Mouse (Mus musculus): Measurements from ENCODE around the gene Fam89b.
"Not testable (repeated sequence)": the region's sequence is repeated elsewhere in the genome, so short reads cannot be mapped to it uniquely, and the experiment has no call there.

The Fam89b gene

DNA sequence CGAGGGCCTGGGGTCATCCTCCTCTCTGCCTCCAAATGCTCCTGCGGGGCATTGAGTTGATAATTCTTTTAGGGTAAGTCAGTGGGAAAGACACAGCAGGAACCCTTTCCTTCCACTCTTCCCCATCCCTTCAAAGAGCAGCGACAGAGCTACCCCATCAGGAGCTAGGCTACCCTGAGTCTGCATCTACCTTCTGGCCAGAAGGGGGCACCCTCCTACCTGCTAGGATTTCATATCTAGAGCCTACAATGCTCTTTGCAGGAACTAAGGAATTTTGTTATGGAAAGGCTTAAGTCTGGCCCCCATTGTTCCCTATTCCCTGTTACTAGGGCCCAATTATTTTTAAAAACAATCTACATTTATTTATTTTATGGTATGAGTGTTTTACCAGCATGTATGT is 18.2 kb downstream of the Fam89b start:
- DNase-seq (ENCODE audit: low spot score), result peak; percentile 63

- DNase-seq (ENCODE audit: low spot score), result no peak
Measured at GRCm38 (mm10) chr19:5710581-5710980, 18.9 kb downstream of the Fam89b start.

- DNase-seq (ENCODE audit: low spot score), result no peak
Measured at GRCm38 (mm10) chr19:5710068-5710467, 19.4 kb downstream of the Fam89b start.

DNA sequence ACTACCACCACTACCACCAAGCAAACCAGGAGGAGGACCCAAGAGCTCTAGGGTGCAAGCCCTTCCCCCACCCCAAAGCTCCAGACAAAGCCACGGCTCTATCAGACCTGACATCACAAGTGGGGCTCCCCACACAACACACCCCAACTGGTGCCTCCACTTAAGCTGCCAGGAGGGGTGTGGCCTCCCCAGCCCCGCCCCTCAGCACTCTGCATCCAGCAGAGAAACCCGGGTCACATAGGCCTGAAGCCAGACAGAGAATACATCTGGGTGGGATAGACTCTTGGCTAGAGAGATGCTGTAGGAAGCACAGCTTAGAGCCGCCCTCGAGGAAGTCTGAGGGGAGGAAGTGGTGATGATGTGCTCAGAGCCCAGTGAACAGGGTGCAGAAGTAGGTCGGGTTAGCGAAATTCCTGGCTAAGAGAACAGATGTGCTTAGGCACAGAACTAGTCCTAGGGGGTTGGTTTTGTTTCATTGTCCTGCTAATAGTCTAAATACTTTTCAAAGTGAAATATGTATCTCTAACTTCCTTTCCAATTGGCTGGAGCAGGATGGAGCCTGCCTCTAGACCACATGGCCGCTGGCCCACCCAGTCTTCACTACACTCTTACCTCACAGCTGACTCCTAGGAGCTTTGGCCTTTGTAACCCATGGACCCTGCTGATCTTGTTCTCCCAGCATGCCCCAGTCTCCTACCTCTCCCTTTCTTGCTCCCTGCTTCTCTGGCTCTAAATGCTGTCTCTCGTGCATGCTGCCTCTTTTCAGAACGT is 24.5 kb downstream of the Fam89b start:
- no peak for DNase-seq (ENCODE audit: low spot score)

GRCm38 (mm10) chr19:5704163-5704800 is 25.2 kb downstream of the Fam89b start, which contains the start of gene Kcnk7:
Gene Kcnk7, plus strand, starts transcription at chr19:5704367.
- DNase-seq (ENCODE audit: low spot score), result no peak

- no peak for DNase-seq (ENCODE audit: low spot score)
Measured at GRCm38 (mm10) chr19:5695849-5696462, 33.5 kb downstream of the Fam89b start.

DNA sequence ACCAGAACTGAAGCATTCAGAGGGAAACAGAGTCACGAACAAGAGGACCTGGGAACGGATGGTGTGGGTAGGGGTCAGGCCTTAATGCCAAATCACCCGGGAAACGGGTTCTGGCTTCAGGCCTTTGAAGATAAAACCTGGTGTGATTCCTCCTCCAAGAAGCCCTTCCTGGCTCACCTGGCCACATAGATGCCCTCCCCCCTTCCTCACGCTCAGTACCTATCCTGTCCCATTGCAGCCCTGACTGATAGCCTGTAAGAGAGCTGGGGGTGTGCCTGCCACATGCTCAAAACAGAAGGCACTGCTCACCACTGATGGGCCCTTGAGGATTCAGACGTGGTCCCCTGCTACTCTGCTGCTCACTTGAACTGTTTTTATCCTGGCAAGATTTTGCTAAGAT is 35.7 kb downstream of the Fam89b start:
- DNase-seq (ENCODE audit: low spot score), result no peak

DNA sequence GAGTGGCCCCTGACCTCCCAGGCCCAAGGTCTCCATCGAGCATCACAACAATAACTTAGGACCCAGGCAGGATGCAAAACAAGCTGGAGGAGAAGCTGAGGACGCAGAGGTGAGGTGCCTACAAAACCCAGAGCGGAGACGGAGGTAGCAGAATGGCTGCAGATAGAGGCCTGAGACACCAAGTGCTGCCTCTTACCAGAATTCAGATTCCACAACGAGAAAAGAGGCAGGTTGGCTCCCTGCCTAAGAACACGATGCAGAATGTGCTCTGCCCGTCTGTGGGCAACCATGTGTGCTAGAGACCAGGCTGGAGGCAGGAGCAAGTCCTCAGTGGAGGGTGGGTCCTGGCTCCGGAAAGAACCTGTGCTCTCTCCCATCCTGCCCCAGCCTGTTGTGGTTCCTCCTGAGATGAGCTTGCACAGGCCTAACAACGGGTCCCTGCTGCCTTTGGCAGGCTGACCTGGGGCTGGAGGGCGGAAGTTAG is 36.5 kb downstream of the Fam89b start:
- no peak for DNase-seq (ENCODE audit: low spot score)

DNA sequence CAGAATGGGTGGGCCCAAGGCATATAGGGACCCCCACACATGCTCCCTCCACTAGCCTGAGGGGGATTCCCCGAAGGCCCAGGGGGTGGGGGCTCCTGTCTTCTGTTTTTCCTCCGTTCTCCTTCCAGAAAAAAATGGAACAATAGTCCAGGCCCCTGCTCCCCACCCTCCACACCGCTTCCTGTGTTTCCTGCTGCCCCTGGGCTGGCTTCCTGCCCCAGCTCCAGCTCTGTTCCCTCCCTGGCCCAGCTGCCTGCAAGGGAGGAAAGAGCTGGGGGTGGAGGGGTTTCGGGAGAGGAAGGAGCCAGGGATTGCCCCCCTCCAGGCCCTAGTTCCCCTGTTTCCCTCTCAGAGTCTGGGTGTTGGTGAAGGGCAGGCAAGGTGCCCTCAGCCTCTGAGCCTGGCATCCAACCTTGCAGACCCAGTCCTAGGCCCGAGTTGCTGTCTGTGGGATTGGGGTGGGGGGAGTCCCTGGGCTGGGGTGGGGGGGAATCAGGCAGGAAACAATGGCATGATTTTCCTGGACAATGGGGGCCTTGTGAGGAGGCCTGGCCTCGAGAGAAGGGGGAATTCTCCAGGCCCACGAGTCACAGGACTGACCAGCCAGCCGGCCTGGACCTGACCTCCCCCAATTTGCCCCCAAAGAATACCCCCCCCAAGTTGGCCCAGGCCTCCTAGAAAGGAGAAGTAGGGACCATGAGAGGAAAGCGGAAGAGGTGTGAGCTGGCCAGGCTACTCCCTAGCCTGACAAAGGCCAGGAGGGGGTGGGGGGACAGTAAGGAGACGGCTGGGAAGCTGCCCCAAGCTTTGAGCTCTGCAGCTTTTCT is 37.2 kb downstream of the Fam89b start:
- peak; percentile 45 for DNase-seq (ENCODE audit: low spot score)

GRCm38 (mm10) chr19:5691601-5692000 is 37.9 kb downstream of the Fam89b start:
- DNase-seq (ENCODE audit: low spot score), result no peak

- no peak for DNase-seq (ENCODE audit: low spot score)
Measured at GRCm38 (mm10) chr19:5690343-5690735, 39.1 kb downstream of the Fam89b start.

DNA sequence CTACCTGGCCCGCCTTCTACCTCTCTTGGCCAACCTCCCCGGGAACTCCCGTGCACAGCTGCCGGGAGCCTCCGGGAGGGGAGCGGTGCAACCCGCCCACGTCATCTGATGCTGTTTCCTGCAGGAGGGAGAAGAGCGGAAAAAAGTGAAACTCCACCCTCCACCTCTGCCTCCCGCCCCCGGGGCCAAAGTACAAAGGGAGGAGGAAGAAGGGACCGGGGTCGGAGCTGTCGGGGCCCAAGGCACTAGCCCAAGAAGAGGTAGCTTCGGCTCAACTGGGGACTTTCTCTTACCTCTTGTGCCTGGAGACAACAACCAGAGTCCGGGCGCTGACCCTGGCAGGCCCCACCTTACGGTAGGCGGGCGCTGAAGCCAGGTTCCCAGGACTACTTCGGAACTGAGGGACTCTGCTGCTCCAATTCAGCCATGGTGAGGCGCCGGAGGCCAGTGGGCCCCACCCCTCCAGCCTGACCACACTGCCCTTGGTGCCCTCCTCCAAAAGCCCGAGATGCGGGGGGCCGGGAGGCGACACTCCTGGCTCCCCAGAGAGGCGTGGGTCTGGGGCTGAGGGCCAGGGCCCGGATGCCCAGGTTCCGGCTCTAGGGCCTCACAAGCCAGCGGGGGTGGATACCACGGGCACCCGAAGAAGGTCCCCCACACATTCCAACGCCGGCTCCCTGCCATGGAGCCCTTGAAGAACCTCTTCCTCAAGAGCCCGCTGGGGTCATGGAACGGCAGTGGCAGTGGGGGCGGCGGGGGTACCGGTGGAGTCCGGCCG is 39.7 kb downstream of the Fam89b start:
- peak; percentile 86 for DNase-seq (ENCODE audit: low spot score)

DNA sequence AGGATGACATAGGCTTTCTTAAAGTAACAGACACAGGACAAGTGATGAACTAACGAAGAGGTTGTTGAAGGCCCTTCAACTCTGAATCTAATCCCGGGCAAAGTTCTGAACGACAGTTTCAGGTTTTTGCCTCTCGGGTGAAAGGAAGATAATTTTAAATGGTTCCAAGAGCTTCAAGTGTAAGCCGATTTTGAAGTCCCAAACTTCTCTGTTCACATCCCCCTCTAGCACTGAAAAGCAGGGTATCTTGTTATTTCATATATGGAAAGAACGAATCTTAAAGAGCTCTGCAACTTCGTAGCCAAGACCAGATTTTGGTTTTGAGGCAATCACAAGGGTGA is 40.4 kb downstream of the Fam89b start:
- no peak for DNase-seq (ENCODE audit: low spot score)

DNA sequence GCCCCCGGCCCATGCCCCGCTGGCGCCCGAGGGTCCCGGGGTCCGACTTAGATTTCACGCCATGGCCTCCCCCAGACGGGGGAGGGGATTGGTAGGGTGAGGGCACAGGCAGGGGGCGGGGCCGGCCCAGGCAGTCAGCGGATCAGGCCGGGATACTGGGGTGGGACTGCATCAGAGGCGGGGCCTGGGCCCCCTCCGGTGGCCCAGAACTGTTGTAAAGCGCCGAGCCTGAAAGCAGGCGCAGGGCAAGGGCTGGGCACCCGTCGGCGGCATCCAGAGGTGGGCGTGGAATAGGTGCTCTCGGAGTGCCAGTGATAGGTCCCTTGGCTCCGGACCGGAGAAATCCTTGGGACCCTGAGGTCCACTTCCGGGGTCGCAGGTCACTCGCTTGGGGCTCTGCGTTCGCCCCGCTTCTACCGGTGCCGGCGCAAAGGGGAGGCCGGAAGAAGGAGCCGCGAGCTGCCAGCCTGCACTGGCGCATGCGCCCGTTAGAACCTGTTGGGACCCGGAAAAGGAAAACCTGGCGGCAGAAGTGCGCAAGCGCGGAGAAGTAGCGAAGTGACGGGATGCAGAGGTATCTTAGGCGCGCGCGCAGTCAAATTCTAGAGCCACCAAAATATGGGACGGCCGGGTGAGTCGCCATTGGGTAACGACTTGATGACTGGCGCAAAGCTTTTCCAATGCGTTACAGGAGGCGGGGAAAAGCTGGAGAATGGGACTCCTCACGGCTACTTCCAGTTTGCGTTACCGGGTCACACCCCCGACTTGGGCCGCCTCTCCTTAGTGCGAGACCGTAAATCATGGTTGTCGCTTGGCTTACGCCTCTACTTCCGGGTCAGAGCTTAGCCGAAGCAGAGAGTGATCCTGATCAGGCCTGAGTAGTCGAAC is 41.0 kb downstream of the Fam89b start, which contains the start of the genes Map3k11 and Pcnx3:
Gene Map3k11 (plus strand): TSS at position 543 of the 888 bp plus-strand sequence.
Gene Pcnx3 (minus strand): TSS at position 709 of the 888 bp plus-strand sequence.
- DNase-seq (ENCODE audit: low spot score), result peak; percentile 97

- no peak for DNase-seq (ENCODE audit: low spot score)
Measured at GRCm38 (mm10) chr19:5687738-5688137, 41.7 kb downstream of the Fam89b start.

DNA sequence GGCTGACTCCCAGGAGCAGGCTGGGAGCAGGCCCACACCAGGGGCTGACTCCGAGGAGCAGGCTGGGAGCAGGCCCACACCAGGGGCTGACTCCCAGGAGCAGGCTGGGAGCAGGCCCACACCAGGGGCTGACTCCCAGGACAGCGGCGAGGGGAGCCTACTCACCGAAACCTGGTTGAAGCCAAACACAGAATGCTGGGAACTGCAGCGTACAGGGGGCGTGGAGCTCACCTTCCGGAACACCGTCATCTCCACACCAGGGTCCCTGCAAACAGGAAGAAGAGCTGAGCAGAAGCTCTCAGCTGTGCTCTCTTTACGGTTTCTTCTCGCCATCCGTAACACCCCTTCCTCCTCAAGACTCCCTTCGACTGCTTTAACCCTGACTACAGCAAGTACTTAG is 42.5 kb downstream of the Fam89b start:
- DNase-seq (ENCODE audit: low spot score), result not testable (repeated sequence)

- DNase-seq (ENCODE audit: low spot score), result no peak
Measured at GRCm38 (mm10) chr19:5686437-5686836, 43.0 kb downstream of the Fam89b start.

DNA sequence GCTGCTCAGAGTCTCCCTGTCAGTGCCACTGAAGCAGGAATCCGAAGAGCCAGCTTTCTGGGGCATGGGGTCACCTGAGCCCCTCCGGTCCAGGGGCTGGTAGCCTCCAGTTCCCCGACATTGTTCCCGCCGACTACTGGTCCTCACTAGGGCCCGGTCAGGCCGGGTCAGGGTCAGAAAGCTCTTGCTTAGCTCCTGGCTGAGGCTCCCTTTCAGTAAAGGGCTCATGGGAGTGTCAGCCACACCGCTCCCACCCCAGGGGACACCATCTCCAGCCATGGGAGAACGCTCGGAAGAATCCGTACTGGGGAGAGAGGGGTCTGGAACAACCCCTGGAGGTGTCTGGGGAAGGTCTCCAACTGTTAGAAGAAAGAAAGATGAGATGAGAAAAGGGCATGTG is 43.6 kb downstream of the Fam89b start:
- DNase-seq (ENCODE audit: low spot score), result no peak

DNA sequence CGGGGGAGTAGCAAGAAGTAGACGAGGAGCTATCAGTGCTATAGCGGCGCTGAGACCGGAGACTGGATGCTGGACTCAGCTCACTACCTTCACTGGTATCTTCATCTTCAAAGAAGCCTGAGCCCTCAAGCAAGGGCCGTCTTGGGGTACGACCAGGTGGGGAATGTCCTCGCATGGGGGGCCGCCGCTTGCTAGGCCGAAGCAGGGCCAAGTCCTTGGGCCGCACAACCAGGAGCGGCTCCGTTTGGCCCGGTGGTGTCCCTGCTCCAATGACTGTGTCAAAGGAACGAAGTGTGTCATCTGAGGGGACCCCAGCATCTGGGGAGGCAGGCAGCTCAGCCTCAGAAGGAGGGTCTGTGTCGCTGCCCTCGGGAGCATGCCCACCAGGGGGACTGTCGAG is 44.0 kb downstream of the Fam89b start:
- no peak for DNase-seq (ENCODE audit: low spot score)

DNA sequence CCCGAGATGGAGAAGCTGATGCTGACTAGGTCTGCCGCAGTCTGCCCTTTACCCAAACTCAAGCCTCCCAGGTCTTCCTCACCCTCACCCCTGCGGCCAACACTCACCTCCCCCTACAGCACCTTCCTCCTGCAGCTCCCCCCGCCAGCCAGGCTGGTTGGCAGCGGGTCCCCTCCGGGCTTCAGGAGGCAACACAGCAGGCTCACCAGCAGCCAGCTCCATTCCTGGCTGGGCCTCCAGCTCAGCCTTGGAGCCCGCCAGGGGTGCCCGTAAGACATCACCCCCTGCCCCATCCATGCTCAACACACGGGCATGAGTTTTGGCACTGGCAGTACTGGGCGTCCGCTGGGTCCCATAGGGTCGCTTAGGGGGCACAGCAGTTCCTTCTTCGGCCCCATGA is 44.5 kb downstream of the Fam89b start:
- DNase-seq (ENCODE audit: low spot score), result no peak

Measured in ovary, postnatal 36 days (tissue).